Mouse (Mus musculus) forebrain, embryonic 11.5 days (tissue): ENCODE results near the gene Echdc3. TPM values are rescaled to one million over a fixed set of nuclear protein-coding genes. Genes with fewer than 3 reads are reported as not detected.
A peak's percentile ranks its signal among the peaks of the same experiment; 100 is the strongest.

Source experiments
- ATAC-seq: fragments of 200-750 bp; cut with Nextera tagmentation; replicated peaks from 2 replicates; pipeline ENCODE4 v1.8.0; 2017; ENCODE audit warnings: moderate TSS enrichment; ENCODE audit not compliant: low FRiP score
- DNase-seq: peaks from one replicate; pipeline ENCODE4 v3.0.0-alpha.2; 2017; ENCODE audit warnings: low spot score
- H3K27ac ChIP-seq: fragments of 300-500 bp; sonication (generic); 2 replicates; pipeline ENCODE4 v1.5.1; 2014; ENCODE audit warnings: low read depth, low read length
- H3K27me3 ChIP-seq: fragments of 300-500 bp; sonication (generic); 2 replicates; pipeline ENCODE4 v1.6.1; 2014; ENCODE audit warnings: mild to moderate bottlenecking, low read length, mixed read lengths; ENCODE audit not compliant: control insufficient read depth, insufficient read depth
- H3K36me3 ChIP-seq: fragments of 300-500 bp; sonication (generic); 2 replicates; pipeline ENCODE4 v1.6.1; 2014; ENCODE audit warnings: mild to moderate bottlenecking, low read length, moderate library complexity, mixed read lengths; ENCODE audit not compliant: control insufficient read depth, insufficient read depth
- H3K4me1 ChIP-seq: fragments of 300-500 bp; sonication (generic); replicated peaks from 2 replicates; pipeline ENCODE4 v1.6.1; 2014; ENCODE audit warnings: low read length, mixed read lengths; ENCODE audit not compliant: control insufficient read depth, insufficient read depth
- H3K4me2 ChIP-seq: fragments of 300-500 bp; sonication (generic); 2 replicates; pipeline ENCODE4 v1.6.1; 2014; ENCODE audit warnings: low read depth, mild to moderate bottlenecking, low read length, moderate library complexity, mixed read lengths; ENCODE audit not compliant: severe bottlenecking
- H3K4me3 ChIP-seq: fragments of 300-500 bp; sonication (generic); 2 replicates; pipeline ENCODE4 v1.5.1; 2014; ENCODE audit warnings: low read depth, low read length
- H3K9ac ChIP-seq: fragments of 300-500 bp; sonication (generic); 2 replicates; pipeline ENCODE4 v1.6.1; 2014; ENCODE audit warnings: low read length
- H3K9me3 ChIP-seq: fragments of 300-500 bp; sonication (generic); 2 replicates; pipeline ENCODE4 v1.6.1; 2016; ENCODE audit warnings: low read length, mixed read lengths; ENCODE audit not compliant: control insufficient read depth
- WGBS: fragments of 180-500 bp; shearing (Covaris S2); extraction: QIAGEN DNeasy Blood & Tissue Kit; methylation state at CpG from one replicate; pipeline ENCODE4 v1.1.7; 2014; 5-methylcytosine and 5-hydroxymethylcytosine counted together
- polyA plus RNA-seq: library from polyadenylated mRNA; unstranded; fragments of >200 nt; fragmentation: Nextera tagmentation; extraction: Ambion mirVana; gene quantifications from 2 replicates; pipeline ENCODE4 v1.2.1, GENCODE M21; 2014

The Echdc3 gene
- polyA plus RNA-seq, 1 experiment from 2014 or later = 2.3 TPM

DNA sequence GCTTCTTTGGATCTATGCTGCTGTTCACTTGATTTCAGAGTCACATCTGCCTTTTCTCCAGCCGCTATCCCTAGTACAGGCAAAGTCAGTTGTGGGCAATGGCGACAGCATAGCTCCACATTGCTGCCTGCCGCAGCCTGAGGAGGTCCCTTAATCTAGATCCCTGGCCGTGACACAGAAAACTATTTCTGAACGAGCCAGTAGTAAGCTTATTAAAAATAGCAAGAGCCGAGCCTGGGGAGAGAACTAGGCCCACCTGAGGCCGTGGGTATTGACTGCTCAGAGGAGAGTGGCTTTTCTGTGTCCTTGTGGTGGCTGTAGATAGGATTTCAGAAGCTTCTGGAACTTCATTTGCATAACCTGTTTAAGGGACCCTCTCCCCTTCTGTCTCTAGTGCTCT lies 19.9 kb upstream of the Echdc3 start:
- Histone ChIP-seq H3K9ac (no peak overlapping the region), H3K9me3 (no peaks in the 10 kb centered on the region), H3K4me3 (no peak overlapping the region), H3K27me3 (no peaks in the 10 kb centered on the region), H3K4me1 (no peaks in the 10 kb centered on the region), H3K4me2 (no peak overlapping the region), H3K36me3 (no peaks in the 10 kb centered on the region), H3K27ac (no peak overlapping the region)
- DNase-seq (no peak), ATAC-seq (no peak)
- WGBS = 82% methylated on average over 7 of the region's 7 CpGs

DNA sequence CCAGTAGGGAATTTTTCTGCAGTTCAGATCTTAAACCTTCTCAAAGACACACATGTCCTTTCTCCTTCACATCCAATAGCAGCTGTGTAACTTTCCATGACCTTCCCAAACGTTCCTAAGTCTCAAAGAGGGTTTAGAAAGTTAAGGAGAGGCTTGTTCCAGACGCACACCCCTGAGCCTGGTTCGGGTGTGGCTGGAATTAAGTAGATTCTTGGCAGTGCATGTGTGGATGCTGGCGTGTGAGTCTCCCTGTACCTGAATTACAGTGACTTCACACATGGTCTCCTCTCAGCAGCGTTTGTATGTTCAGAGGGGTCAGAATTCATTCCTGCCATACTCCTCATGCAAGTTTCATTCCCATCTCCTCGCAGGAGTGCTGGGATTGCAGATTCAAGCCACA lies 18.0 kb upstream of the Echdc3 start:
- Histone ChIP-seq H3K9ac (no peak overlapping the region), H3K9me3 (no peaks in the 10 kb centered on the region), H3K4me2 (no peak overlapping the region), H3K27ac (no peak overlapping the region), H3K4me1 (no peaks in the 10 kb centered on the region), H3K36me3 (no peaks in the 10 kb centered on the region), H3K4me3 (no peak overlapping the region), H3K27me3 (no peaks in the 10 kb centered on the region)
- 82% methylated on average over 6 of the region's 6 CpGs for WGBS
- ATAC-seq (no peak), DNase-seq (no peak)

DNA sequence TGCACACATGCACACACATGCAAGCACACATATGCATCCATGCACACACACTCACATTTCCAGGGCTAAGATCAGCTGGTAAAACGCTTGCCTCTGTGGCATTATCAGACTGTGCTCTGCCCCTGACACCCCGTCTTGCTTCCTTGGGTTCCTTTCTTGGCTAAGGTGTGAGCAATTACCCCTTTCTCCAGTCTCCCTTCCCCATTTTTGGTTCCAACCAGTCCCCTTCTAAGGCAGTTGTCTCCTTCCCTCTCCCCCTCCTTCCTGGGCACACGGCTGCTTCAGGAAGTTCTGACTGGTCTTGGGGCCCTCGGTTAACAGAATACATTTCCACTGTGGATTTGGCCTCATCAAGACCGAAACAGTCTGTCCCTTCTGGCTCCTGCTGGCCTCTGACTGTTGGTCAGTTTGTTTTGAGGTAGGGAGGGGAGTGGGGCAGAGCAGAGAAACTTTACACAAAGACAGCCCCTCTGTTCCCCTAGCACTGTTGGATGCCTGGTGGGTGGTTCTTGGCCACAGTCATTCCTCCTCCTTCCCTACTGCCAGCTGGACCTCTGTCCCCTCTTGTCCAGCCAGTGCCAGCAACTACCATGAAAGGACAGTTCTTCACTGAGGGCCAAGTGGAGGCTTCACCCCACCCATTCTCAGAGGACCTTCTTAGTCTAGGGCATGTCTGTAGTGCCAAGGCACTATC lies 16.9 kb upstream of the Echdc3 start:
- no peaks in the 10 kb centered on the region for H3K36me3 ChIP-seq
- H3K4me2 ChIP-seq = no peak overlapping the region
- no peak overlapping the region for H3K27ac ChIP-seq
- H3K27me3 ChIP-seq = no peaks in the 10 kb centered on the region
- 0 out of 2 replicates have a peak, but pooled peaks cover 2% of the 10 kb centered on the region for H3K9me3 ChIP-seq
- no peaks in the 10 kb centered on the region for H3K4me1 ChIP-seq
- 67% methylated on average over 5 of the region's 5 CpGs for WGBS
- DNase-seq (no peak), ATAC-seq (no peak)
- H3K4me3 ChIP-seq = no peak overlapping the region
- H3K9ac ChIP-seq = no peak overlapping the region

DNA sequence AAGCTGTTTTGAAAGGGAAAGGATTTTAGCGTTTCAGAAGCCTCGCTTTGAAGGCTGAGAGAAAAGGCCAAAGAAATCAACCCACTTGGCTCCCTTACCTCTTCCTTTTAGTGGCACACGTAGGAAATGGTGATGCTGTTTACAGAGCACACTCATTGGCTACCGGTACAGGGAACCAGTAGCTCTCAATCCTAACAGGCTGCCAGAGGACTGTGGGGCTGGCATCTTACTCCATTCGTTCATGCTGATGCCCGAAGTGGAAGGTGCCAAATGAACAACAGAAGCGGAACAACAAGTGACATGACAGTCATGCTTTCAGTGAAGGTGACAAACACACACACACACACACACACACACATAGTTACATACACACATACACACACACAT lies 14.2 kb upstream of the Echdc3 start:
- Histone ChIP-seq H3K36me3 (no peaks in the 10 kb centered on the region), H3K27me3 (no peaks in the 10 kb centered on the region), H3K9ac (no peak overlapping the region), H3K9me3 (0 out of 2 replicates have a peak, but pooled peaks cover 2% of the 10 kb centered on the region), H3K4me1 (no peaks in the 10 kb centered on the region), H3K4me3 (no peak overlapping the region), H3K4me2 (no peak overlapping the region), H3K27ac (no peak overlapping the region)
- ATAC-seq = no peak
- 88% methylated on average over 7 of the region's 7 CpGs for WGBS
- DNase-seq = no peak

DNA sequence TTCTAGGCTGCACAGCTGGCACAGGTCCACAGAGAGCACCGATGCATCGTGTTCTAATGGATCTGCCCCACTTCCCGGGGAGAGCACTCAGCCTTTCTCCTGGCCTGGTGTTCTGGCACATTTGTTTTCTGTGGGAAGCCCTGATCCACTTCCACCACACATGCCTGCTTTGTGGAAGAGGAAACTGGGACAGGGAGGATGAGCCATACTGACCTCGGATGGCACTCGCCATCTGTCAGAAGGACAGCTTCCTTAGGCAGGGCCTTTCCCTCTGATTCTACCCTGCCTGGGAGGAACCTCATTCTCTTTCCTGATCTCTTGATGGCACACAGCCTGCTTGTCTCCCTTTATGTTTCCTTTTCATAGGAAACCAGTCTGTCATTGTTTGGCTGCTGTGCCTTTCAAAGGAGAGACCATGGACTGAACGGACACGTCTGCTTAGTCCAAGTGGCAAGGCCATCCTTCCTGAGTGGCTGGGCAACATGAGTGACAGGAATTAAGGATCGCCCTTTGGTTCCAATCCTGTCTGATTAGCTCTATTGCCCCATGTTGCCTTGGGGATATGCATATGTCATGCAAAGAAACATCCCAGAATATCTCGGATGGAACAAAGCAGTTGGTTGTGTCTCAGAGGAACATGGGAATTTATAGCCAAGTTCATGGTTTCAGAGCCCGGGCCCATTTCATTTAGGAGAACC lies 13.7 kb upstream of the Echdc3 start:
- DNase-seq = no peak
- Histone ChIP-seq H3K36me3 (no peaks in the 10 kb centered on the region), H3K4me2 (no peak overlapping the region), H3K4me1 (no peaks in the 10 kb centered on the region), H3K27me3 (no peaks in the 10 kb centered on the region), H3K27ac (no peak overlapping the region), H3K4me3 (no peak overlapping the region), H3K9ac (no peak overlapping the region), H3K9me3 (0 out of 2 replicates have a peak, but pooled peaks cover 2% of the 10 kb centered on the region)
- ATAC-seq = no peak
- 87% methylated on average over 10 of the region's 10 CpGs for WGBS

DNA sequence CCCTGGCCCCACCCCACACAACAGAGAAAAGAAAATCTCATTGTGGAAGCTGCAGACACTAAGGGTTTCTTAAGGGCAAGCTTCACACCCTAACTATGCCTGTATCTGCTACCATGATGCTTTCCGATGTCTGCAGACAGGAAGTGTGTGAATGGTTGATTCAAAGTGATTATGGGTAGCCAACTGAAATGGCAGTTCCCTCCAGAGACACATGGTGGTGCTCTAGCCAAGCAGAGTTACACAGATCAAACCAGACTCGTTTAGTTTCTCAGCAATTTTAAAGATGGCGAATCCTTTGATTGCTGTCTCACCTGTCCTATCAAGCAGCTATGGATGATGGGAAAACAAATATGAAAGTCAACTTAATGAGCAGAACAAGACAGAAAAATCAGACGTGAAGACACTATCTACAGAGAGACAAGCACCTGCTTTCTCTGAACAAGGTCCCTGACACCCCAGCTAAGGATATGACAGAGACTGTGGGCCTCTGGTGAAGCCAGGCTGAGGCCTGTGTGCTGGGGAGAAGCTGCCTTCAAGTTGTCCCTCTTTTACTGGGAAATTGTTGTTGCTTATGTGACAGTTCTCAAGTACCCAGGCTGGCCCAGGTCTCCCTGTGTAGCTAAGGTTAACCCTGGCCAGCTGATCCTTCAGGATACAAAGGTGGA lies 7.4 kb upstream of the Echdc3 start:
- DNase-seq = peak; percentile 68
- H3K27me3 ChIP-seq = no peaks in the 10 kb centered on the region
- H3K4me1 ChIP-seq = no peaks in the 10 kb centered on the region
- H3K27ac ChIP-seq = no peak overlapping the region
- no peak overlapping the region for H3K4me3 ChIP-seq
- H3K9me3 ChIP-seq = 0 out of 2 replicates have a peak, but pooled peaks cover 2% of the 10 kb centered on the region
- 25% methylated on average over 4 of the region's 4 CpGs for WGBS
- H3K4me2 ChIP-seq = no peak overlapping the region
- peak; percentile 79 for ATAC-seq
- H3K36me3 ChIP-seq = no peaks in the 10 kb centered on the region
- no peak overlapping the region for H3K9ac ChIP-seq

DNA sequence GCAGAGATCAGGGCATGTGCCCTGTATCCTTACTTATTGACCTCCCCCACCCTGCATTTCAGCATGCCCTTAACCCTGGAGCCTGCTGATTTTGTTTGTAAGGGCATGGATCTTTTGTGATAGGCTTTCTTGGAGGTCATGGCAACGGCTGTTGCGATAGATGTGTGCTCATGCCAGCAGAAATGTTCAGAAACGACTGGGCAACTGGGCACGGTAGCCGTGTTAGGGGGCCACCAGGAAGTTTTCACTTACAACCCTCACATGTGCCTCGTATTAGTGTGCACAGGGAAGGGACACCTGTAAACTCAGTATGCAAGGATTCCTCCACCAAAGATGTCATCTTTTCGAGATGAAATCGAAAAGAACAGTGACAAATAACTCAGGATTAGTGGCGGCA lies 508 bp downstream of the Echdc3 start:
- H3K27me3 ChIP-seq = no peaks in the 10 kb centered on the region
- WGBS = 39% methylated on average over 9 of the region's 9 CpGs
- H3K4me2 ChIP-seq = peak overlapping the region; percentile 81
- no peaks in the 10 kb centered on the region for H3K36me3 ChIP-seq
- H3K4me3 ChIP-seq = peak overlapping the region; percentile 38
- H3K9ac ChIP-seq = peak overlapping the region; percentile 54
- no peaks in the 10 kb centered on the region; the same call in 1 of the 2 replicates for H3K4me1 ChIP-seq
- no peak overlapping the region for H3K27ac ChIP-seq
- no peaks in the 10 kb centered on the region for H3K9me3 ChIP-seq
- DNase-seq = no peak
- peak; percentile 18; the same call in 1 of the 2 replicates for ATAC-seq

GRCm38 (mm10) chr2:6210840-6211239 lies 2.0 kb downstream of the Echdc3 start:
- 87% methylated on average over 6 of the region's 6 CpGs for WGBS
- Histone ChIP-seq H3K36me3 (no peaks in the 10 kb centered on the region), H3K4me1 (no peaks in the 10 kb centered on the region; the same call in 1 of the 2 replicates), H3K9me3 (no peaks in the 10 kb centered on the region), H3K4me2 (no peak overlapping the region), H3K27me3 (no peaks in the 10 kb centered on the region), H3K4me3 (no peak overlapping the region), H3K27ac (no peak overlapping the region), H3K9ac (no peak overlapping the region)
- DNase-seq = no peak
- ATAC-seq = no peak
